Mouse (Mus musculus) hematopoietic multipotent progenitor cell, adult 10-12 weeks (in vitro differentiated cells): ENCODE results near the gene Creld1. TPM values are rescaled to one million over a fixed set of nuclear protein-coding genes. Genes with fewer than 3 reads are reported as not detected.

Experiments used
- polyA plus RNA-seq: library from polyadenylated mRNA; stranded (reverse); fragments of >175 nt; gene quantifications from 2 replicates; pipeline ENCODE4 v1.2.3, GENCODE M21; 2012; ENCODE audit warnings: low replicate concordance

Creld1 gene
- 24.9 and 25.5 TPM in 2 replicates for polyA plus RNA-seq

DNA sequence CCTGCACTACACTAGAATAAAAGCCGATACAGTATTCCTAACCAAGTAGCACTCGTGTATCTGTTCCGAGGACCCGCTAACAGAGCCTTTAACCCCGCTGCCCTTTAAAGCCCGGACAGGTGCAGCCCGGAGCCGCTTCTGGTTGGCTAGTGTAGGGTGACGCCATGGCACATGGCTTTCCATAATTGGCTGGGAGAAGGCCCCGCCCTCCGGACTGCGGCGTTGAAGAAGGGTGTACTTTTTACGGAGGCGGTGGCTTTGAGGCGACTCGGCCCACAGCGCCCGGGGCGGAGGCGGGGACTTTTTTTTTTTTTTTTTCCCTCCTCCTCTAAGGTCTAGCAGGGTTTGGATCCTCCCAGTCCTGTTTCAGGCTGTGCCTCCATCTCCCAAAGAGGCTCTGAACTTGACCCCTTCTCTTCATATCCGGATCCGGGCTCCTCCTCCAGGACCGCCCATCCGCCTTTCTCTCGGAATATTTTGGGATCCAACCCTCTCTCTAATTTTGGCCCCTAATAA is at the start of gene Creld1:
Gene Creld1, plus strand, starts transcription at position 198 of the 516 bp plus-strand sequence.

DNA sequence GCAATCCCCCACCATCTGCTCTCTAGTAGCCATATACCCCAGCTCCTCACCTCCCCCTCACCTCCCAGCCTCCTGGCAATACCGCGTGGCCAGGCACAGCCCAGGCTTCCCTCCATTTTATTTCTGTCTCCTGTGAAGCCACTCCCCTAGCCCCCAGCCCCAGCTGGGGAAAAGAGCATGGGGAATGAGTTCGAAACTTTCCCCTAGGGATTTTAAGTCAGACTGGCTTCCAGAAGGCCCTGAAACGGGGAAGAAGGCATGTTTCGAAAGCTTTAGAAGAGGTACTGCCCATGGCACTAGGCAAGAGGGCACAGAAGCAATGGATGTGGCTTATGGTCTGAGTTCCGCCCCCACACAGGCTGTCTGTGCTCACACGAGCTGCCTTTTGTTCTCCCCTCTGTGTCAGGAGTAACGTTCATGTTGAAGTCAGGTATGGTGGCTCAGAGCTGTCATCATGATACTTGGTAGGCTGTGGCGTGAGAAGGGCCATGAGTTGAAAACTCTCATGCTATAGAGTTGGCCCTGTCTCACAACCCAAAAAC is 47.4 kb upstream of the Creld1 start, which contains the start of gene Cidec:
Gene Cidec, minus strand, starts transcription at position 97 of the 542 bp plus-strand sequence.

DNA sequence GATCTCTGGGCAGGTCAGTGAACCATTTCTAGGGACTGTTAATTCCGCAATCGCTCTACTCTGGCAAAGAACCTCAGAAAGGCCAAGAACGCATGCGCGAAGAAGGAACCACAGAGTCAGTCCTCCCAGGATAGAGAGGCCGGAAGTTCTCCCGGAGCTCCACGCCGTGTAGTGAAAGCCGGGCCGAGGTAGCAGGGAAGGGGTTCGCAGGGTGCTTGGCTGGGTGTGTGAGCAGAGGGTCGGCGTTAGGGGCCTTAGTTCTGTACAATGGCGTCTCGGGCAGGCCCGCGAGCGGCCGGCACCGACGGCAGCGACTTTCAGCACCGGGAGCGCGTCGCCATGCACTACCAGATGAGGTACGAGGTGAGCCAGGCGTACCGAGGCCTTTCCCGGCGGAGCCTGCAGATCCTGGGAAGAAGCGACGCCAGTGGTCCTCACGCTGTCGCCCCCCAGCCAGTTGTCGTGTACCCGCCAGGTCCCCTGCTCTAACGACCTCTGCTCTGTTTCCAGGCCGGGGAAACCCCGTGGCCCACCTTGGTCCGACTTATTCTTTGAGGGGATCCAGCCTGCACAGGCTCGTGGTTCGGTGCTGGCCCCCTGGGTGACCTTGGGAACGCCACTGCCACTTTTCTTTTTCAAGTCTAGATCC is 40.5 kb upstream of the Creld1 start, which contains the start of gene Jagn1:
Gene Jagn1, plus strand, starts transcription at position 128 of the 649 bp plus-strand sequence.

DNA sequence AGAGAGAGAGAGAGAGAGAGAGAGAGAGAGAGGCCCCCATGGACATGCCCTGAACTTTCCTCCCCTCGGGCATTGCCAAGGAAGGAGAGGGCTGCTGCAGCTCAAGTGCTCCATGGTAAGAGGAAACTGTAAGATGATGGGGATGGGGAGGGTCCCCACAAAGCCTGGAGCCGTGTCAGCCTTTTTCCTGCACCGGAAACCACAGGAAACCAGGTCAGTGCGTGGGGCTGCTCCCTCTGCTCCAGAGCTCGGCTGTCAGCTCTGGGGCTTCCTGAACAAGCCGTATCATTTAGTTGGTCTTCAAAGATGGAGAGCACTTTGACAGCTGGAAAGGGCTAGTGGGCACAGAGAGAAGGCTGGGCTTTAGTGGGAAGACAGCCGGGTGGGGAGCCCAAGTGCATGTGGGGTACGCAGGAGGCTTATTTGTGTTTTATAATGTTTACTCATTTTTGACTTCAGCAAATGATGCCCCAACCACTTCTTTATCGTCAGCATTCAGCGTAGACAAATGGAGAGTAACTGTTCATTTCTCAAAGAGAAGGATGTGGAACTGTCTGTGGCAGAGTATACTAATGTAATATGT is 25.1 kb upstream of the Creld1 start, which contains the start of gene Il17re:
Gene Il17re, plus strand, starts transcription at position 533 of the 583 bp plus-strand sequence.

DNA sequence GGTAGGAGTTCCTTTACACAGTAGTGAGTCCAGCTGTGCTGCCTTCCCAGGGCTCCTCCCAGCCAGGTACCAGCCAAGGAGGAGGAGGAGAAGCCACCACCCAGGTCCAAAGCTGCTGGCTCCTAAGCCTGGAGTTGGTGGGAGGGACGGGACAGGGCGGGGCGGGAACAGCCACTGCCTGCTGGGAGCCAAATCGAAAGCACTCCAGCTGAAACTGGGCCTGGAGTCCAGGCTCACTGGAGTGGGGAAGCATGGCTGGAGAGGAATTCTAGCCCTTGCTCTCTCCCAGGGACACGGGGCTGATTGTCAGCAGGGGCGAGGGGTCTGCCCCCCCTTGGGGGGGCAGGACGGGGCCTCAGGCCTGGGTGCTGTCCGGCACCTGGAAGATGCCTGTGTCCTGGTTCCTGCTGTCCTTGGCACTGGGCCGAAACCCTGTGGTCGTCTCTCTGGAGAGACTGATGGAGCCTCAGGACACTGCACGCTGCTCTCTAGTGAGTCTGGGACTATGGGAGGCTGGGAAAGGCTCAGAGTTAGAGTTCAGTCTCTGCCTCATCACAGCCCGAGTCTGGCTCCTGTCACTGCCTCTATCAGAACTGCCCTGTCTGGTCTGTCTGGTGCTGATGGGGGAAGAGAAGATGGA is 11.7 kb upstream of the Creld1 start, which contains the start of gene Il17rc:
Gene Il17rc, plus strand, starts transcription at position 131 of the 640 bp plus-strand sequence.

DNA sequence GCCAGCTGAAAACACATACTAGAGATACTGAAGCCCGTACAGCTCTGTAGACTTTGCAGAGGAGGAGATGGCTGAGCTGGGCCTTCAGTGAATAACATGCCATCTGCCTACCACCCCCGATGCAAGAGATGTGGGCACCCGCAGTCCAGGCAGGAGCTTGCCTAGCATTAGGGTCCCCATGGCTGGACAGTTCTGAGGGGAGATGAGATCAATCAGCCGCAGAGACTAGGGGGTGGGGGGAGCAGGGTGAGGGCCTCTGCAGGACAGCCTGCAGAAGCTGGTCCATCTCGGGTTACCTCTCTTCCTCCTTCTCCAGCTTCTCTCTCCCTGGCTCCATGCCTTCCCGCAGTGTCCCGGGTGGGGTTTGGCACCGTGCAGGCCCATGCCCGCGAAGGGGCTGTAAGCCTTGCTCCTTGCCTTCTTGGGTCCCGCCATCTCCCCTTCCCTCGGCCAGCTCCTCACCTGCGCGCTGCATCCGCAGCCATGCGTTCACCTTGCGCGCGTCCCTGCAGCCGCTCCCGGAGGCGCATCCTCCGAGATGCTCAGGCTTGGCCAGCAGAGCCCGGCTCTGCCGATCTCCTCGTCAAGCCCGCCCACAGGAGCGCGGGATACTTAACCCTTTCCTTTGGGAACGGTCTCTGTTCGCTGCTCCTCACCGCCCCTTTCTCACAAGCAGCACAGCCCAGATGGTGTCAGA is 18.4 kb downstream of the Creld1 start, which contains the start of gene Prrt3:
Gene Prrt3, minus strand, starts transcription at position 544 of the 697 bp plus-strand sequence.

DNA sequence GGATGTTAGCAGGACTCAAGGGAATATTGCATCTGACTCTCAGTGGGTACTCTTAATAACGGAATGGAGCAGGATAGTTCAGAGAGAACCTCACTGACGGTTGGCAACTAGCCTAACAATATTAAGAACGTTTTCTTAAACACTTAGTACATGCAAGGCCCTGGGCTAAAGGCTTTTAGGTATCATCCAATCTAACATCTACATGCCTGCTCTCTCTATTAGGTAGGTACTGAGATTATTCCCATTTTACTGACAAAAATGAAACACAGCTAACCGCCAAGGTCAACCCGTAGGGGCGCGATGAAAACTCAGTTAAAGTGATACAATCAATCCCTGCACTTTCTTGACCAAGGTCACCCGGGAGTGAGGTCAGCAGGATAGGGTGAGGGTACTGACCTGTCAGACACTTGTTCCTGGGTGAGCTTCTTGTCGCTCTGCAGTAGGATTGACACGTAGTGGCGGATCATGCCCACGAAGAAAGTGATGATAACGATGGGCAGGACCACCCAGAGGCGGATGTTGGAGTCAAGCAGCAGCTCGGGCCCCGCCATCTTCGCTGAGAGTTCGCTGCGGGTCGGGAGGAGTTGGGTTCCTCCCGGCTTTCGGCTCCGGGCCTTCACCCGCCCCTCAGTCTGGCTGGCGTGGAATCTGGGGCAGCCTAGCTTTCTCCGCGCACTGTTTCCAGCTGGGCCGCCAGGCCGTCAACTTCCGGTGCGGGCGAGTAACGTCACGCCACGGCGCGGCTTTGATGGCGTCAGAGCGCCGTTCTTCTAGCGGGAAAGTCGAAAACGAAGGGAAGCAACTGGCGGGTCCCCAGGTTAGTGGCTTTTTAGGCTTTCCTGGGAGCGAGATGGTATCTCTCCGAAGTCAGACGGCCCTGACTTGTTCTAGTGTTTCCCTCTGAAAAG is 48.1 kb downstream of the Creld1 start, which contains the start of the genes Emc3 and Fancd2:
Gene Emc3, minus strand, starts transcription at position 721 of the 908 bp plus-strand sequence.
Gene Fancd2, plus strand, starts transcription at position 751 of the 908 bp plus-strand sequence.

Other genes with a start within 250 kb of the Creld1 start
- gene Mtmr14, start 245.5 kb upstream of the Creld1 start, polyA plus RNA-seq = 88.1 and 106 TPM in 2 replicates
- gene Cpne9, start 201.0 kb upstream of the Creld1 start, polyA plus RNA-seq = 0.08 and 0.11 TPM in 2 replicates
- 36.5 and 95.3 TPM in 2 replicates for gene Brpf1, start 176.2 kb upstream of the Creld1 start, polyA plus RNA-seq
- 8.4 and 10.8 TPM in 2 replicates for gene Ogg1, start 156.3 kb upstream of the Creld1 start, polyA plus RNA-seq
- 8.6 and 13.3 TPM in 2 replicates for gene Camk1, start 139.3 kb upstream of the Creld1 start, polyA plus RNA-seq
- 44.8 and 81.1 TPM in 2 replicates for gene Tada3, start 105.4 kb upstream of the Creld1 start, polyA plus RNA-seq
- 255 and 685 TPM in 2 replicates for gene Arpc4, start 105.2 kb upstream of the Creld1 start, polyA plus RNA-seq
- 18.3 and 25.1 TPM in 2 replicates for gene Ttll3, start 94.0 kb upstream of the Creld1 start, polyA plus RNA-seq
- 78.3 and 88.5 TPM in 2 replicates for gene Rpusd3, start 64.0 kb upstream of the Creld1 start, polyA plus RNA-seq
- gene Cidec, start 47.5 kb upstream of the Creld1 start, polyA plus RNA-seq = not detected in 2 replicates
- 7.8 and 9.2 TPM in 2 replicates for gene Jagn1, start 40.7 kb upstream of the Creld1 start, polyA plus RNA-seq
- gene Il17re, start 24.8 kb upstream of the Creld1 start, polyA plus RNA-seq = 0.45 and 1.00 TPM in 2 replicates
- gene Il17rc, start 11.9 kb upstream of the Creld1 start, polyA plus RNA-seq = 0.68 and 1.3 TPM in 2 replicates
- 0.06 and 0.38 TPM in 2 replicates for gene Prrt3, start 18.6 kb downstream of the Creld1 start, polyA plus RNA-seq
- 23.9 and 78.7 TPM in 2 replicates for gene Emc3, start 48.4 kb downstream of the Creld1 start, polyA plus RNA-seq
- gene Fancd2, start 48.4 kb downstream of the Creld1 start, polyA plus RNA-seq = 0.29 and 0.49 TPM in 2 replicates
- gene Fancd2os, start 117.4 kb downstream of the Creld1 start, polyA plus RNA-seq = not detected in 2 replicates
- gene Brk1, start 121.5 kb downstream of the Creld1 start, polyA plus RNA-seq = 24.5 and 57.9 TPM in 2 replicates
- 8.2 and 21.3 TPM in 2 replicates for gene Vhl, start 140.7 kb downstream of the Creld1 start, polyA plus RNA-seq
- 79.5 and 135 TPM in 2 replicates for gene Irak2, start 155.2 kb downstream of the Creld1 start, polyA plus RNA-seq
- gene Tatdn2, start 213.8 kb downstream of the Creld1 start, polyA plus RNA-seq = 39.9 and 62.7 TPM in 2 replicates
- gene Ghrl, start 236.6 kb downstream of the Creld1 start, polyA plus RNA-seq = 0.89 TPM in 1 of 2 replicates, not detected in the other